Mouse (Mus musculus) 3134 (cell line): ENCODE measurements around the gene Tab1.

Source experiments
- DNase-seq: peaks from one replicate; pipeline ENCODE4 v3.0.0-alpha.2; 2011; ENCODE audit warnings: low spot score; ENCODE audit not compliant: insufficient read length; ENCODE audit errors: extremely low read depth

Tab1 gene

GRCm38 (mm10) chr15:80192847-80193246, 59.9 kb downstream of the Tab1 start:
- DNase-seq: no peak

GRCm38 (mm10) chr15:80199556-80199955, 66.6 kb downstream of the Tab1 start:
- DNase-seq: no peak

- no peak for DNase-seq
These were observed 69.3 kb downstream of the Tab1 start for GRCm38 (mm10) chr15:80202111-80202775.

DNA sequence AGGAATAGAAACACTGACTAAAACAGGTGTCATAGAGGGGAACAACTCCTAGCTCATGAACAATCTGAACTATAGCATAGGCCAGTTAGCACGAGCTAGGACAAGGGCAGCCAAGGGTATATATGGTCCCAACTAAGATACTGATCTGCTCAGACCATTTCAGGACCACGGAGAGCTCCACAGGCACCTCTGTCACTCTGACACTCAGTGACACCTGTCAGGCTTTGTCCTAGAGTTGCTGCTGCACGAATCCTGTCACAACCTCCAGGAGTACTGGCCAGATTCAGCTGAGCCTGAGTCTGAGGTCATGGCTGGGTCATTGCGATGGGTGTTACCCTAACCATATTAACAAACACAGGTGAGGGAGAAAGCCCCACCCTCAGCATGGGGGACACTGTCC, 70.5 kb downstream of the Tab1 start:
- DNase-seq: no peak

DNA sequence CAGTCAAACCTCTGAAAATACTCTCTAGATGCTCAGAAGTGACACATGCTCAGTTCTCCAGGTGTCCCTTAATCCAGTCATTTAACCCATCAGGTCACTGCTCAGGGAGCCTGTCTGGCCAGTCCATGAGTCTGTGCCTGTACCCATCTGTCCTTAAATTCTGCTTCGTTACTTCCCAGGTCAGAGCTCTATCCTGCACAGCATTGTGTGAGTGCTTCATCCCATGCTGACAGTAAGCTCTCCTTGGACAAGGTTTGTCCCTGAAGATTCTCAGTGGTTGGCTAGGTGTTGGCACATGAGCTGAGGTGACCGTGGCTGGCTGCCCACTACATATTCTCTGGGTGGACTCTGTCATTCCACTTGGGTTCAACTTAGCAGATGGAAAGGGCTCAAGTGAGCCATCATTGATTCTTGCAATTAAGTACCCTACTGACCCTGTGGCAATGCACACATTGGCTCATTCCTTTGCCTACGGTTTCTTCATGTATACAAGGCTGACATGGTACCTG, 73.2 kb downstream of the Tab1 start:
- DNase-seq: no peak

GRCm38 (mm10) chr15:80208446-80208845, 75.5 kb downstream of the Tab1 start:
- no peak for DNase-seq
